Mouse (Mus musculus) midbrain, postnatal 0 days (tissue): ENCODE measurements at regions not wholly inside any gene's neighbourhood (a gene's known extent, or its start where the extent isn't known, plus 50 kb on each side); places are given as distances from the start of the nearest gene placed in this dataset.

Experiments used
- ATAC-seq: fragments of 200-750 bp; cut with Nextera tagmentation; 2 replicates; pipeline ENCODE4 v1.8.0; 2017; ENCODE audit warnings: moderate number of reproducible peaks, mild to moderate bottlenecking, moderate TSS enrichment, moderate library complexity; ENCODE audit not compliant: low FRiP score
- DNase-seq: peaks from one replicate; pipeline ENCODE4 v3.0.0-alpha.2; 2015; ENCODE audit warnings: low spot score
- H3K27ac ChIP-seq: fragments of 300-500 bp; sonication (generic); 2 replicates; pipeline ENCODE4 v1.5.1; 2014; ENCODE audit warnings: low read depth, mild to moderate bottlenecking, low read length, mixed read lengths
- H3K27me3 ChIP-seq: fragments of 300-500 bp; sonication (generic); 2 replicates; pipeline ENCODE4 v1.6.1; 2014; ENCODE audit warnings: low read length, control low read depth, mixed read lengths; ENCODE audit not compliant: insufficient read depth
- H3K36me3 ChIP-seq: fragments of 300-500 bp; sonication (generic); 2 replicates; pipeline ENCODE4 v1.6.1; 2014; ENCODE audit warnings: low read length, control low read depth, mixed read lengths; ENCODE audit not compliant: insufficient read depth
- H3K4me1 ChIP-seq: fragments of 300-500 bp; sonication (generic); 2 replicates; pipeline ENCODE4 v1.6.1; 2014; ENCODE audit warnings: mild to moderate bottlenecking, control low read depth, antibody characterized with exemption, low read length, mixed read lengths; ENCODE audit not compliant: insufficient read depth
- H3K4me2 ChIP-seq: fragments of 300-500 bp; sonication (generic); 2 replicates; pipeline ENCODE4 v1.6.1; 2014; ENCODE audit warnings: low read depth, mild to moderate bottlenecking, low read length, mixed read lengths; ENCODE audit not compliant: poor library complexity, severe bottlenecking
- H3K4me3 ChIP-seq: fragments of 300-500 bp; sonication (generic); 2 replicates; pipeline ENCODE4 v1.5.1; 2014; ENCODE audit warnings: low read depth, mild to moderate bottlenecking, low read length, moderate library complexity
- H3K9ac ChIP-seq: fragments of 300-500 bp; sonication (generic); replicated peaks from 2 replicates; pipeline ENCODE4 v1.6.1; 2014; ENCODE audit warnings: mild to moderate bottlenecking, low read length, moderate library complexity, mixed read lengths; ENCODE audit not compliant: poor library complexity, severe bottlenecking
- H3K9me3 ChIP-seq: fragments of 300-500 bp; sonication (generic); 2 replicates; pipeline ENCODE4 v1.6.1; 2016; ENCODE audit warnings: low read length, control low read depth
- CTCF ChIP-seq: IDR thresholded peaks from 2 replicates; pipeline ENCODE4 v1.5.1; 2016; ENCODE audit warnings: antibody characterized with exemption, mild to moderate bottlenecking
- WGBS: fragments of 180-500 bp; shearing (Covaris S2); extraction: QIAGEN DNeasy Blood & Tissue Kit; methylation state at CpG from one replicate; pipeline ENCODE4 v1.1.7; 2014; 5-methylcytosine and 5-hydroxymethylcytosine counted together

DNA sequence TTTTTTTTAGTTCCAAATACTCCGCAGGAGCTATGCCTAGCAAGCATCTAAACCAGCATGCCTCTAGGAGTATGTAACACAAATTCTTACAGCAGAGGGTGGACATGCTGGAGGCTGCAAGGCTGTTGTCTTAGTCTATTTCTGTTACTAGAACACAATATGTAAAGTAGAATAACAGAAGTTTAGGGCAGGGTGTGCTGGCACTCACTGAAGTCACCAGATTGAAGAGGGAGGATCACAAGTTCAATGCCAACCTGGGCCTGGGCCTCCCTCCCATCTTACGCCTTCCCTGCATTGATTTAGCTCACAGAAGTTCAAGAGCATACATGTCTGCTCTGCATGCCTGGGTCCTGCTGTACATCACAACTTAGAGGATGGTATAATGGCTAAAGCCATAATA is 280.3 kb upstream of the Fam92a start:
- no peak for TF ChIP-seq CTCF
- no peak overlapping the region for H3K4me3 ChIP-seq
- no peak for DNase-seq

GRCm38 (mm10) chr4:12425507-12425906 is 253.7 kb upstream of the Fam92a start:
- Histone ChIP-seq H3K27ac (no peak overlapping the region), H3K9me3 (no peaks in the 10 kb centered on the region), H3K4me2 (no peak overlapping the region), H3K9ac (no peak overlapping the region), H3K27me3 (no peaks in the 10 kb centered on the region), H3K4me3 (no peak overlapping the region), H3K4me1 (no peaks in the 10 kb centered on the region), H3K36me3 (no peaks in the 10 kb centered on the region)
- 37% methylated on average over 3 of the region's 3 CpGs for WGBS
- no peak for ATAC-seq
- TF ChIP-seq CTCF: no peak
- no peak for DNase-seq

More for the DNA sequence above, 280.3 kb upstream of the Fam92a start:
- H3K4me2 ChIP-seq: no peak overlapping the region
- H3K9me3 ChIP-seq: no peaks in the 10 kb centered on the region
- no peaks in the 10 kb centered on the region for H3K36me3 ChIP-seq
- no peaks in the 10 kb centered on the region for H3K4me1 ChIP-seq
- 96% methylated on average over 2 of the region's 2 CpGs for WGBS
- no peak overlapping the region for H3K9ac ChIP-seq
- no peak overlapping the region for H3K27ac ChIP-seq
- no peak for ATAC-seq
- no peaks in the 10 kb centered on the region for H3K27me3 ChIP-seq

- WGBS: 69% methylated on average over 16 of the region's 16 CpGs
Observed at GRCm38 (mm10) chr4:12421628-12422319, 250.0 kb upstream of the Fam92a start.

GRCm38 (mm10) chr4:12418086-12418485 is 246.3 kb upstream of the Fam92a start:
- no peak overlapping the region for H3K27ac ChIP-seq
- no peak overlapping the region for H3K4me3 ChIP-seq
- no peak for TF ChIP-seq CTCF
- no peaks in the 10 kb centered on the region for H3K27me3 ChIP-seq
- no peaks in the 10 kb centered on the region for H3K36me3 ChIP-seq
- no peaks in the 10 kb centered on the region for H3K9me3 ChIP-seq
- DNase-seq: no peak
- no peak overlapping the region for H3K9ac ChIP-seq
- no peak overlapping the region for H3K4me2 ChIP-seq
- no peak for ATAC-seq
- 41% methylated on average over 3 of the region's 3 CpGs for WGBS
- no peaks in the 10 kb centered on the region for H3K4me1 ChIP-seq

More at GRCm38 (mm10) chr4:12421628-12422319, 250.0 kb upstream of the Fam92a start:
- H3K27ac ChIP-seq: no peak overlapping the region
- H3K27me3 ChIP-seq: no peaks in the 10 kb centered on the region
- no peak overlapping the region for H3K4me2 ChIP-seq
- no peak for ATAC-seq
- H3K4me1 ChIP-seq: no peaks in the 10 kb centered on the region
- H3K9ac ChIP-seq: no peak overlapping the region
- no peaks in the 10 kb centered on the region for H3K36me3 ChIP-seq
- no peak for TF ChIP-seq CTCF
- H3K4me3 ChIP-seq: no peak overlapping the region
- DNase-seq: no peak
- H3K9me3 ChIP-seq: no peaks in the 10 kb centered on the region

GRCm38 (mm10) chr4:12395344-12395743 is 223.5 kb upstream of the Fam92a start:
- no peak for ATAC-seq
- H3K36me3 ChIP-seq: no peaks in the 10 kb centered on the region
- TF ChIP-seq CTCF: no peak
- H3K9ac ChIP-seq: no peak overlapping the region
- no peaks in the 10 kb centered on the region for H3K27me3 ChIP-seq
- no peaks in the 10 kb centered on the region for H3K9me3 ChIP-seq
- H3K4me3 ChIP-seq: no peak overlapping the region
- no peak for DNase-seq
- no peak overlapping the region for H3K4me2 ChIP-seq
- WGBS: 78% methylated on average over 1 of the region's 1 CpGs
- H3K27ac ChIP-seq: no peak overlapping the region
- H3K4me1 ChIP-seq: no peaks in the 10 kb centered on the region

DNA sequence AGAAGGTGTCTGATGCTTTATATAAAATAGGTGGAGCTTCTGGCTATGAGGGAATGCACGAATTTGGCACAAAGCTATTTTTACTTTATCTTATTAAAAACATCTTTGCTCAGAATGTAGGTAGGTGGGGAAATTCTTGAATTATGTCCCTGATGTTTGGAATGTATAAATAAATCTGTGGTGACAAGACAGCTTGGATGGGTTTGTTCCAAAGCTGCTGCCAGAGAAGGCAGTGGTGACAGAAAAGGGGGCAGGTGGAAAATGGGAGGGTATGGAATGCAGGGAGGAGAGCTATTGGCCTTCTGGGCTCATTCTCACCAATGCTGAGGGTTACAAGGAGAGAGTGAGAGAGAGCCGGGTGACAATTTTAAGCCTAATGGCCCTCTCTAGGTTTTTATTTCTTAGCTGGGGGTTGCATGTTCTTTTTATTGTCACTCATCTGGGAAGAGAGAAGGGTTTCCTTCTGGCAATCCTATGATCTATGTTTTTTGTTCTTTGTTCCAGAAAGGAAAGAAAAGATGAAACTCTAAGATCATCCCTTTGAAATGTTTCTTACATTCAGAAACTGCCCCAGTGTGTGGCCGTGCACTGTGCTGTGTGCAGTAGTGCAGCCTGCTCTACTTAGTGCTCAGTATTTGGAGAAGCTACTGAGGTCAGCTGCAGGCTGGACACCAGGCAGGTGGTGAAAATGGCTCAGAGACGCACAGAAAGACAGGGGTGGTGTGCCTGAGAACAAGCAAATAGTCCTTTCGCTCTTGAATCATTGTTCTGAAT is 205.2 kb upstream of the Fam92a start:
- H3K36me3 ChIP-seq: no peaks in the 10 kb centered on the region
- no peak overlapping the region for H3K4me3 ChIP-seq
- no peak for TF ChIP-seq CTCF
- no peaks in the 10 kb centered on the region for H3K9me3 ChIP-seq
- ATAC-seq: no peak
- H3K4me2 ChIP-seq: no peak overlapping the region
- H3K4me1 ChIP-seq: no peaks in the 10 kb centered on the region
- DNase-seq: no peak
- H3K27ac ChIP-seq: no peak overlapping the region
- no peaks in the 10 kb centered on the region for H3K27me3 ChIP-seq
- no peak overlapping the region for H3K9ac ChIP-seq
- 72% methylated on average over 5 of the region's 5 CpGs for whole genome bisulfite sequencing
